Mouse (Mus musculus) testis, adult 2 months (tissue): ENCODE data around the gene Grik2.

Experiments
- CTCF ChIP-seq: fragments of 200-500 bp; IDR thresholded peaks from 2 replicates; pipeline ENCODE4 v1.5.1; 2012; ENCODE audit warnings: low read depth, mild to moderate bottlenecking, inconsistent platforms, low read length, moderate library complexity; ENCODE audit not compliant: control insufficient read depth, insufficient read depth, insufficient replicate concordance
- POLR2A ChIP-seq: fragments of 200-500 bp; IDR thresholded peaks from 2 replicates; pipeline ENCODE4 v1.6.1; 2012; ENCODE audit warnings: low read depth, mild to moderate bottlenecking, inconsistent platforms, low read length, moderate library complexity; ENCODE audit not compliant: control insufficient read depth

GRCm38 (mm10) chr10:49436301-49436700, 352.3 kb downstream of the Grik2 start:
- TF ChIP-seq POLR2A = no peak
- no peak for TF ChIP-seq CTCF
